Mouse (Mus musculus): ENCODE data around the gene Klf2.
A peak's percentile ranks its signal among the peaks of the same experiment; 100 is the strongest.

Klf2 gene

DNA sequence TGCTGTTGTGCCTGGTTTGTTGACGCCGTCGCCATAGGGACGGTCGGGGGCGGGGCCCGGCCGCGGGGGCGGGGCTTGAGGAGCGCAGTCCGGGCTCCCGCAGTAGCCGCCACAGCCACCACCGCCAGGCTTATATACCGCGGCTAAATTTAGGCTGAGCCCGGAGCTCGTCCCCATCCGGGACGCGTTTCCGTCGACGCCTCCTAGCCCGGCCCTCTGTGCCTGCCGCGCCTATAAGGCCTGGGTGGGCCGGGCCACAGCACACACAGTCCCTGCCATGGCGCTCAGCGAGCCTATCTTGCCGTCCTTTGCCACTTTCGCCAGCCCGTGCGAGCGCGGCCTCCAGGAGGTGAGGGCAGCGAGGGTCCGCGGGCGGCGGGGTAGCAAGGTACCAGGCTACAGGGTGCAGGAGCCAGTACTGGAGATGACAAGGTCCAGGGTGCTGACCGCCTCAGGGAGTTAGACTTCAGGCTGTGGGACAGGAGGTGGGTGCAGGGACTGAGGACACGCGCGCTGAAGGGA, at the start of gene Klf2:
Klf2 (plus strand) TSS at position 233 of the 522 bp plus-strand sequence.
- peak; percentile 99 for DNase-seq (ENCODE audit: low read depth)

GRCm38 (mm10) chr8:72270606-72271005, 48.2 kb upstream of the Klf2 start:
- no peak for DNase-seq (ENCODE audit: low read depth)

DNA sequence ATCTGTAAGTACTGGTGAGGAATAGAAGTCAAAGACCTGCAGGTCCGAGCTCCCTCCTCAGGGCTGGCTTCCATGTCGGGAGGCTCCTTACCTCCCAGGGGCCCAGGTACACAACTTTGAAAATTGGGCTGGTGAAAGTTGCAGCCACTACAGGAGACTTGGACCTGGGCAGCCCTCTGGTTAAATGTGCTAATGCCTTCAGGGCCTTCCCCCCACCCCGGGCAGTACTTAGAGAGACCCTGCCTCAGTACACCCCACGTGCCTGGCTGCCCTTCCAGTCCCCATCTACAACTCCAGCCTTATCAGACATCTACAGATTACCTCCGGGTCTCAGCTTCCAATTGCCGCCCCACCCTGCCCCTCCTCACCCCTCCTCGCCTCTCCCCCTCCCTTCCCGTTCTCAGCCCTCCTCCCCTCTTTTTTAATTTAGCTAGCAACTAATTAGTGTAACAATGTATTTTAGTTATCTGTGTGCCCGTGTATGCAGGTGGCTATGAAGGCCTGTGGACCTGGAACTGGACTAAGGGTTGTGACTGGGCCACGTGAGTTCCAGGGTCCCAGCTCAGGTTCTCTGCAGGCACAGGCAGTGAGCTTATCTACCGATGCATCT, 47.7 kb upstream of the Klf2 start:
- no peak for DNase-seq (ENCODE audit: low read depth)

- no peak for DNase-seq (ENCODE audit: low read depth)
These were observed 47.1 kb upstream of the Klf2 start for GRCm38 (mm10) chr8:72271691-72272090.

- DNase-seq (ENCODE audit: low read depth): peak; percentile 89
These were observed 46.5 kb upstream of the Klf2 start for GRCm38 (mm10) chr8:72272361-72272760.

DNA sequence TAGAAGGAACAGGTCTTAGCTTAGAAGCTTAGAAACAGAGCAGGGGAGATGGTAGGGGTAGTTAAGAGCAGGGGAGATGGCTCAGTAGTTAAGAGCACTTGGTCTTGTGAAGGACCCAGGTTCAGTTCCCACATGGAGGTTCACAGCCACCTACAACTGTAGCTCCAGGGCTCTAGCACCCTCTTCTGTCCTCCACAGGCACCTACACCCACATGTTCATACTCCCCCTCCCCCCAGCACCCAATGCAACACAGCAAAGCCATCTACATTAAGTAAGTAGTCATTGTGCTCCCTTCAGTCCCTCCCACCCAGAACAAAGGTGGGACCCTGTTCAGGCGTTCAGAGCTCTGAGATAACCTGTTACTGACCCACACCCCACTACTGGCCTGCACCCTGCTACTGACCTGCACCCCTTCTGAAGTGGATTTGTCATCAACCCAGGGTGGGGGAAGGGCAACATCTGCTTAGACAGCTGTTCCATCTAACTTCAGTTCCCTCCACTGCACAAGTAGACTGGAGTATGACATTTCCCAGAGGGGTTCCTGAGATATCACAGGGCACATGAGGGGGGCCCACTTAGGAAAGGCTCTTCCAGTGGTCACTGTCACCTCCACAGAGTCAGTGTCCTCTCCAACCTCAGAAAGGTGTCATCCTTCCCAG, 45.6 kb upstream of the Klf2 start:
- peak; percentile 53 for DNase-seq (ENCODE audit: low read depth)

- peak; percentile 66 for DNase-seq (ENCODE audit: low read depth)
These were observed 45.0 kb upstream of the Klf2 start for GRCm38 (mm10) chr8:72273807-72274206.

GRCm38 (mm10) chr8:72277244-72277643, 41.6 kb upstream of the Klf2 start:
- DNase-seq (ENCODE audit: low read depth): peak; percentile 87

- DNase-seq (ENCODE audit: low read depth): peak; percentile 91
These were observed 39.7 kb upstream of the Klf2 start for GRCm38 (mm10) chr8:72279151-72279550.

GRCm38 (mm10) chr8:72281634-72282033, 37.2 kb upstream of the Klf2 start:
- no peak for DNase-seq (ENCODE audit: low read depth)

DNA sequence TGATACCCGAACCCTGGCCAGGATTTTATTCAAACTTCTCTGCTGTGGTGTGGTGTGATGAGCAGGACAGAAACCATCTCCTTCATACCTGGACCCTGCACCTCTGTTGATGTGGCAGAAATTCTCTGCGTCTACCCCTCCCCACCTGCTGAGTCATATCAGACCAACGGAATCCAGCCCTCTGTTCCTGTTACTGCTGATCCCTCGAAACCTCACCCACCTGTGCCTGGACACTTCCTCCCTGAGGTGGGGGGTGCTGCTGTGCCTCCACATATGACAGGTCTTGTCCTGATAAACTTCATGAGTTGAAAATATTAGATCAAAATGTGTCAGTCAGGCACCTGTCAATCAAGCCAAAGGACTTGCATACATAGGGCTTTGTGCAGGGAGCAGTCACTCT, 33.5 kb upstream of the Klf2 start:
- DNase-seq (ENCODE audit: low read depth): peak; percentile 69

DNA sequence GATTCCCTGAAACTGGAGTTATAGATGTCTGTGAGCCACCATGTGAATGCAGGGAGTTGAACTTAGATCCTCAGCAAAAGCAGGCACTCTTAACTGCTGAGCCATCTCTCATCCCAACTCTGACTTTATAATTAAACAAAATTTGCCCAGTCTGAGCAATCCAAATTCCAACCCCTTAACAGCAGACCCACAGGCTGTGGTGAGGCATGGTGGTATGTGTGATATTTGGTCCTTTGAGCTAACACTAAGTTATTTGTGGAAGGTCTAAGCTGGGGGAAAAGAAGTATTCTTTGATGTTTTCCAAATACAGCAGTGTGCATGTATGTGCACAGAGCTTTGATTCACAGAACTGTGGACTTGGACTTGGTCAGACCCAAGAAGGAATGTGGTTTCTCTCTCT, 29.8 kb upstream of the Klf2 start:
- no peak for DNase-seq (ENCODE audit: low read depth)

DNA sequence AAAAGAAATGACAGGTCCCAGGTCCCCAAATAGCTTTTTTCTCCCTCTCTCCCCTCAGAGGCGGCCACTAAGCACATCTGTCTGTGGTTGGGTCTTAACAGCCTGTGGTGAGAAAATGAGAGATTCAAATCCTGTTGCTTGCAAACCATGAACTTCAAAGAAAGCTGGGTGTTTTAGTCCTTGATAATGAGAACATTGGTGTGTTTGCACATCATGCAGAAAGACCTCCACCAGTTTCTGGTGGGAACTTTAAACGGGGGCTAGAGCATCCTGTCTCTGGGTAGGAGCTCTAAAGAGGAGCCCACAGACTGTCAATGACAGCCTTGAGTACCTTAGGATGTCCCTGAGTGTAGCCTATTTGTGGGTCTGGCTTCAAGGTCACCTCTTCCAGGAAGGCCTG, 27.7 kb upstream of the Klf2 start:
- peak; percentile 71 for DNase-seq (ENCODE audit: low read depth)

DNA sequence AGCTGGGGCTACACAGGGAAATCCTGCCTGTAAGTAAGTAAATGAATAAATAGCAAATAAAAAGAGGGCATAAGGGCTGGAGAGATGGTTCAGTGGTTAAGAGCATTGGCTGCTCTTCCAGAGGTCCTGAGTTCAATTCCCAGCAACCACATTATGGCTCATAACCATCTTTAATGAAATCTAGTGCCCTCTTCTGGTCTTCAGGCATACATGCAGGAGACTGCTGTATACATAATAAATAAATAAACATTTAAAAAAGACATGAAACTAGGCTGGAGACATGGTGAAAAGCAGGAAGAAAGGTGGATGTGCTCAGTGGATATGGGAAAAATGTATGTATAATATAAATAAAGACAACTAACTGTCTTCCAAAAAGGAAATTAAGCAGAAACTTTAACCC, 25.5 kb upstream of the Klf2 start:
- no peak for DNase-seq (ENCODE audit: low read depth)

- no peak for DNase-seq (ENCODE audit: low read depth)
These were observed 23.7 kb upstream of the Klf2 start for GRCm38 (mm10) chr8:72295125-72295524.

DNA sequence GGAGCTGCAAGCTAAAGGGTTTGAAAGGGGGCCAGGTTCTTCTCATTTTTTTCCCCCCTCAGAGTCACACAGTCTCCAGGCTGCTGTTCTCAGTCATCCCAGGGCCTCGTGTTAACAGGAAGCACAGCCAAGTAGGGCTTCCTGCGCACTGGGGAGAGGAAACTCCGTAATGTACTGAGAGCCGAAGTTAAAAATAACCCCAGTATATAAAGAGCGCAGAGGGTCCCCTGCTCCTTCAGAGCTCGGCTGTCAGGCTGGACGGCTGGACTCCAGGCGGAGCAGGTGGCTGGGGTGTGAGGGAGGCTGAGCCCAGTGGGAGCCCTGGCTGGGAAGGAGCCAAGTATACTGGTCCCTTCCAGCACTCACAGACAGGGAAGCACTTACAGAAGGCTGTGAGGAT, 23.2 kb upstream of the Klf2 start:
- DNase-seq (ENCODE audit: low read depth): peak; percentile 81

DNA sequence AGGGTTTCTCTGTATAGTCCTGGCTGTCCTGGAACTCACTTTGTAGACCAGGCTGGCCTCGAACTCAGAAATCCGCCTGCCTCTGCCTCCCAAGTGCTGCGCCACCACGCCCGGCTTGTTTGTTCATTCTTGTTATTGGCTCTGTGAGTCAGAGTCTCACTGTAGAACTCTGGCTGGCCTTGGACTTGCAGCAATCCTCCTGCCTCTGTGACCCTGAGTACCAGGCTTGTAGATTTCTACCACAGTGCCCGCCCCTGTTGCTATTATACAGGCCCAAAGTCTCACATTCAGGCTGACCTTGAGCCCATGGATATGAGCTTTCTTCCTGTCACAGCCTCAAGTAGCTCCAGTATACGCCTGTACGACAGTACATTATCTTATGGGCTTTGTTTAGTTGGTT, 22.3 kb upstream of the Klf2 start:
- DNase-seq (ENCODE audit: low read depth): peak; percentile 29

- no peak for DNase-seq (ENCODE audit: low read depth)
These were observed 19.9 kb upstream of the Klf2 start for GRCm38 (mm10) chr8:72298928-72299327.

DNA sequence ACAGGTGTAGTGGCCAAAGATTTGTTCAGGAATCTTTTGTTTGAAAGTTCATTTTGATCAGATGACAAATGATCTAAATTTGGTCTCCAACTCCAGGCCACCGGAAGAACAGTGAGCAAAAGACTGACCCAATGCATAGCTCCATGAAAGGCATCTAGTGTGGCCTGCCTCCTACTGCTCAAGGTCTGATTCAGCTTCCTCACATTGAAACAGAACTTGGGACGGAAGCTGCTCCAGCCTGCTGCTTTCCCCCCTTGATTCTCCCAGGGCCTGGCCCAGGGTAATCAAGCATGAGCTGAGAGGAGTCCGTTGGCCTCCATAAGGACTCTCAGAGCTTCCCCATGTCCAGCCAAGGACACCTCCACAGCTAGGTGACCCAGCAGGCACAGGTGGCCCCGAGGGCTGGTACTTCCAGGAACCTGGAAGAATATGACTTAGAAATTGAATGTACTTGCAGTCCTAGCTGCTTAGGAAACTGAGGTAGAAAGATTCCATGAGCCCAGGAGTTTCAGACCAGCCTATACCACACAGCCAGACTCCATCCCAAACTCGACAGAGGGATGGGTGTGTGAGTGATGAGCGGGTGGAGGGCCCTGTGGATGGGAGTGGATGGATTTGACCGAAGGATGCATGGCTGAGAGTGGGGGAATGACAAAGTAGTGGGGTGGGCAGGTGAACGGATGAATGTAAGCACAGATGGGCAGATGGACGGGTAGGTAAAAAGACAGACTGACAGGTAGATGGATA, 18.0 kb upstream of the Klf2 start:
- no peak for DNase-seq (ENCODE audit: low read depth)

DNA sequence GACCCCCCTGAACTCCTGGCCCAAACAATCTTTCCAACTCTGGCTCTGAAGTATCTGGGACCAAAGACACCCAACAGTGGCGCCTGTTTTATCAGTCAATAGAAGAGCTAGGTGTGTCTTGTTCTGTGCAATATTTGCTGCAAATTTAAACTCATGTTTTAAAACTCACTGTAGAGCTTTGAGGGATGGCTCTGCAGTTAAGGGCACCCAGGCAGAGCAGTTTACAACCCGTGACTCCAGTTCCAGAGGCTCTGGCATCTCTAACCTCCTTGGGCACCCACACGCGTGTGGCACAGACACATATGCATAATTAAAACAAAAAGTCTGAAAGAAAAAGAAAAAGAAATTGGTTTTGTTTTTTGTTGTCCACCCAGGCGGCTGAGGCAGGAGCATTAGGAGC, 17.3 kb upstream of the Klf2 start:
- no peak for DNase-seq (ENCODE audit: low read depth)

DNA sequence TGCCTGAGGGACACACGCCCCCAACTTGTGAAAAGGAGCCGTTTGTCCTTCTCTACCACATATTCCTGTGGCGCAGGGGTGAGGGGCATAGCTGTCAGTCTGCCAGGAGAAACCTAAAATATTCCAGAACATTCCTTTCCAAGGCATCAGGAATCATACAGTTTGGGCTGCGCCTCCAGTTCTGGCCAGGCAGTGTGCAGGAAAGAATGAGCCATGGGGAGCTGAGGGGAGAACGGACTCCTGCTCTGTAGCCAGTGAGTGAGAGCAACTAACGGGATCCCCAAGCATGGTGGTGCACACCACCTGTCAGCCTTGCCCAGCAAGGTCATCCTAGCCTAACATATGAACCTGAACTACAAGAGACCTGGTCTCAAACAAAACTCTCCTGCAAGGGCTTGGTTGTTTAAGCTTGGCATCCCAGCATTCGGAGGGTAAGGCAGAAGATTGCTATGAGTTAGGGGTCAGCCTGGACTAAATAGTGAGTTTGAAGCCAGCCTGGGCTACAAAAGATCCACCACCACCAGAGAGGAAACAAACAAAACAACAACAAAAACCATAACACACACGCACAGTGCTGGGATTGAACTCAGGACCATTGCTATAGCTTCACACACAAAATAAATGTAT, 15.7 kb upstream of the Klf2 start:
- DNase-seq (ENCODE audit: low read depth): no peak

DNA sequence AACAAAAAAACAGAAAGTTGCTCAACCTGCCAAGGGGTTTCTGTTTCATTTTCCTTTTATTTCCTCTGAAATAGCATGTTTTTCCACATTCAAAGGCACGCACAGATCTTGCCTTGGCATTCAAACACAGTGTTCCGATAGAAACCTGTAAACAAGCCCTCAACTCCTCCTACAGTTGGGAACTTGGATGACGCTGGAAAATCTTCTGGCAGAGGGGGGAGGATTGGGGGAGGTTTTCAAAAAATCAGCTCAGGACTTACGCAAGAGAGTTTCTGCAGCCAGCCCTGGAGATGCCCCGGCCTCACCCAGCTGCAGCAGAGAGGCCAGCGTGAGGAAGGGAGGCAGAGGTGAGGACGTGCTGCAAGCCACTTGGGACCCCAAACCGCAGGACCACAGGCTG, 15.2 kb upstream of the Klf2 start:
- DNase-seq (ENCODE audit: low read depth): peak; percentile 81

All from induced T-regulatory cell, adult 2 months (primary cell).